ENCODE assay signal across 8 mouse cellular contexts in genomic region chr11:97434704-97435454, GRCm38 (mm10). TPM values are rescaled to one million over a fixed set of nuclear protein-coding genes. Genes with fewer than 3 reads are reported as not detected.
DNase-seq lines count a peak whose midpoint lies in the region; ATAC-seq lines count a peak whose summit lies in the region.

No protein-coding gene starts in this region.

- peak; percentile 78 for DNase-seq in CD4-positive, CD25-positive, alpha-beta regulatory T cell, adult 2 months (ENCODE audit: low read depth, low spot score)
- DNase-seq in adrenal gland, adult 18-20 months (ENCODE audit: low spot score in 2 of 2) = peak; percentile 79 to 84
- DNase-seq in heart, embryonic 10.5 days (ENCODE audit: low spot score) = peak; percentile 97
- DNase-seq in lung, postnatal 14 days = peak; percentile 90
- peak; percentile 92 for DNase-seq in retina, embryonic 14.5 days (ENCODE audit: low spot score)
- DNase-seq in urinary bladder, postnatal 36 days (ENCODE audit: low spot score in 2 of 2) = peak; percentile 86 to 93

- peak overlapping the region; percentile 36 for H3K4me3 ChIP-seq in embryonic facial prominence, embryonic 12.5 days
- H3K4me3 ChIP-seq in heart, embryonic 10.5 days = peak overlapping the region; percentile 60
- peak overlapping the region; percentile 40 for H3K4me3 ChIP-seq in kidney, embryonic 14.5 days (ENCODE audit: low read length)

- peak overlapping the region; percentile 83 for H3K27ac ChIP-seq in embryonic facial prominence, embryonic 12.5 days
- peak overlapping the region; percentile 99 for H3K27ac ChIP-seq in heart, embryonic 10.5 days
- H3K27ac ChIP-seq in kidney, embryonic 14.5 days (ENCODE audit: low read depth, low read length) = peak overlapping the region; percentile 91

- ATAC-seq in embryonic facial prominence, embryonic 12.5 days (ENCODE audit: insufficient number of reproducible peaks, insufficient read depth, low FRiP score, low TSS enrichment) = peak; percentile 22
- peak; percentile 71 for ATAC-seq in kidney, embryonic 14.5 days (ENCODE audit: low FRiP score, low TSS enrichment)

- H3K9ac ChIP-seq in embryonic facial prominence, embryonic 12.5 days = peak overlapping the region; percentile 4; the same call in 1 of the 2 replicates
- H3K9ac ChIP-seq in kidney, embryonic 14.5 days (ENCODE audit: low read depth, low read length) = 0 out of 2 replicates have a peak overlapping the region, but pooled peaks have one; percentile 12

- H3K4me2 ChIP-seq in embryonic facial prominence, embryonic 12.5 days (replicated peaks) = peak overlapping the region; percentile 52
- peak overlapping the region; percentile 54 for H3K4me2 ChIP-seq in kidney, embryonic 14.5 days (replicated peaks; ENCODE audit: low read depth, low read length)

- peaks cover 50% of the 10 kb centered on the region for H3K4me1 ChIP-seq in embryonic facial prominence, embryonic 12.5 days
- H3K4me1 ChIP-seq in heart, embryonic 10.5 days = peaks cover 69% of the 10 kb centered on the region
- H3K4me1 ChIP-seq in kidney, embryonic 14.5 days (ENCODE audit: control insufficient read depth, insufficient read depth, low read length) = peaks cover 50% of the 10 kb centered on the region

- 0 out of 2 replicates have a peak, but pooled peaks cover 4% of the 10 kb centered on the region for H3K27me3 ChIP-seq in embryonic facial prominence, embryonic 12.5 days
- H3K27me3 ChIP-seq in heart, embryonic 10.5 days (ENCODE audit: insufficient read depth, poor library complexity, severe bottlenecking) = no peaks in the 10 kb centered on the region
- no peaks in the 10 kb centered on the region; the same call in 1 of the 2 replicates for H3K27me3 ChIP-seq in kidney, embryonic 14.5 days (ENCODE audit: control insufficient read depth, insufficient read depth, low read length)

- H3K36me3 ChIP-seq in embryonic facial prominence, embryonic 12.5 days = no peaks in the 10 kb centered on the region
- H3K36me3 ChIP-seq in heart, embryonic 10.5 days = no peaks in the 10 kb centered on the region; the same call in 1 of the 2 replicates
- no peaks in the 10 kb centered on the region; the same call in 1 of the 2 replicates for H3K36me3 ChIP-seq in kidney, embryonic 14.5 days (ENCODE audit: control insufficient read depth, insufficient read depth, low read length)

- H3K9me3 ChIP-seq in embryonic facial prominence, embryonic 12.5 days = no peaks in the 10 kb centered on the region
- H3K9me3 ChIP-seq in heart, embryonic 10.5 days = no peaks in the 10 kb centered on the region
- H3K9me3 ChIP-seq in kidney, embryonic 14.5 days (ENCODE audit: control insufficient read depth, low read length) = no peaks in the 10 kb centered on the region

- 2% methylated on average over 15 of the region's 15 CpGs for WGBS in embryonic facial prominence, embryonic 12.5 days
- 3% methylated on average over 15 of the region's 15 CpGs for WGBS in heart, embryonic 10.5 days
- WGBS in kidney, embryonic 14.5 days = 4% methylated on average over 15 of the region's 15 CpGs

RNA-seq across cellular contexts. Expression of gene Arhgap23, which starts 19.5 kb away (rescaled TPM):
- total RNA-seq in adrenal gland, adult 18-20 months (2021) = 10 to 100 TPM; 22.1 to 25.4 TPM
- 8.5 and 10.1 TPM in 2 replicates for polyA plus RNA-seq in embryonic facial prominence, embryonic 12.5 days (2016; fragmentation: Nextera tagmentation; extraction: Ambion mirVana)
- polyA plus RNA-seq in heart, embryonic 10.5 days (2016; fragmentation: Nextera tagmentation; extraction: Ambion mirVana) = 6.8 and 7.8 TPM in 2 replicates
- 5.2 and 7.4 TPM in 2 replicates for polyA plus RNA-seq in kidney, embryonic 14.5 days (2014; fragmentation: Nextera tagmentation; extraction: Ambion mirVana)

Comparison
In these comparisons a context has a peak if more than half of its experiments do, and no peak if none do; other contexts are left out.
1. Peak in every context shown above with its lines: DNase-seq, ATAC-seq, H3K4me3 ChIP-seq and H3K27ac ChIP-seq.